Mouse (Mus musculus) C2C12 (cell line): ENCODE measurements around the gene Hist1h1c.

Experiments used
- CTCF ChIP-seq: IDR thresholded peaks from one replicate; pipeline ENCODE4 v1.5.1; 2011; ENCODE audit not compliant: control insufficient read depth, insufficient read depth, insufficient read length
- FOSL1 ChIP-seq: IDR thresholded peaks from one replicate; pipeline ENCODE4 v1.8.0; 2011; ENCODE audit warnings: mild to moderate bottlenecking, low read length; ENCODE audit not compliant: poor library complexity, insufficient read depth, severe bottlenecking
- MYOG ChIP-seq: IDR thresholded peaks from one replicate; pipeline ENCODE4 v1.6.1; 2011; ENCODE audit not compliant: control insufficient read depth, insufficient read length; ENCODE audit errors: extremely low read depth
- USF1 ChIP-seq: IDR thresholded peaks from one replicate; pipeline ENCODE4 v1.6.1; 2011; ENCODE audit warnings: low read depth, mild to moderate bottlenecking, control low read depth, moderate library complexity

- no peak for TF ChIP-seq CTCF
- TF ChIP-seq USF1: no peak
- no peak for TF ChIP-seq FOSL1
- no peak for TF ChIP-seq MYOG
Observed at GRCm38 (mm10) chr13:23756790-23757189, 18.2 kb downstream of the Hist1h1c start, which contains the start of gene Hist1h4b.
